Mouse (Mus musculus) embryonic facial prominence, embryonic 13.5 days (tissue): ENCODE results near the gene Fam183b. TPM values are rescaled to one million over a fixed set of nuclear protein-coding genes. Genes with fewer than 3 reads are reported as not detected.
"Not testable (repeated sequence)": the region's sequence is repeated elsewhere in the genome, so short reads cannot be mapped to it uniquely, and the experiment has no call there.

Experiments
- ATAC-seq: fragments of 200-750 bp; cut with Nextera tagmentation; 2 replicates; pipeline ENCODE4 v1.8.0; 2017; ENCODE audit warnings: low read depth; ENCODE audit not compliant: insufficient number of reproducible peaks, insufficient read depth, low FRiP score, low TSS enrichment
- H3K27ac ChIP-seq: fragments of 300-500 bp; sonication (generic); 2 replicates; pipeline ENCODE4 v1.5.1; 2015; ENCODE audit warnings: moderate library complexity, mild to moderate bottlenecking, inconsistent platforms
- H3K27me3 ChIP-seq: fragments of 300-500 bp; sonication (generic); 2 replicates; pipeline ENCODE4 v1.6.1; 2015; ENCODE audit warnings: mild to moderate bottlenecking, inconsistent platforms
- H3K36me3 ChIP-seq: fragments of 300-500 bp; sonication (generic); 2 replicates; pipeline ENCODE4 v1.6.1; 2015; ENCODE audit warnings: mild to moderate bottlenecking, inconsistent platforms
- H3K4me1 ChIP-seq: fragments of 300-500 bp; sonication (generic); 2 replicates; pipeline ENCODE4 v1.6.1; 2015; ENCODE audit warnings: inconsistent platforms
- H3K4me2 ChIP-seq: fragments of 300-500 bp; sonication (generic); 2 replicates; pipeline ENCODE4 v1.6.1; 2015; ENCODE audit warnings: moderate library complexity, mild to moderate bottlenecking, inconsistent platforms
- H3K4me3 ChIP-seq: fragments of 300-500 bp; sonication (generic); 2 replicates; pipeline ENCODE4 v1.5.1; 2015; ENCODE audit warnings: mild to moderate bottlenecking, inconsistent platforms
- H3K9ac ChIP-seq: fragments of 300-500 bp; sonication (generic); 2 replicates; pipeline ENCODE4 v1.6.1; 2015; ENCODE audit warnings: mild to moderate bottlenecking, inconsistent platforms
- H3K9me3 ChIP-seq: fragments of 300-500 bp; sonication (generic); 2 replicates; pipeline ENCODE4 v1.6.1; 2016; ENCODE audit warnings: inconsistent platforms
- WGBS: fragments of 180-500 bp; shearing (Covaris S2); methylation state at CpG from one replicate; pipeline ENCODE4 v1.1.7; 2015; ENCODE audit warnings: mixed read lengths; 5-methylcytosine and 5-hydroxymethylcytosine counted together
- polyA plus RNA-seq: library from polyadenylated mRNA; unstranded; fragments of >200 nt; fragmentation: Nextera tagmentation; extraction: Ambion mirVana; gene quantifications from 2 replicates; pipeline ENCODE4 v1.2.1, GENCODE M21; 2015

Gene Fam183b
- polyA plus RNA-seq, result 0.69 TPM in 1 of 2 replicates, not detected in the other

DNA sequence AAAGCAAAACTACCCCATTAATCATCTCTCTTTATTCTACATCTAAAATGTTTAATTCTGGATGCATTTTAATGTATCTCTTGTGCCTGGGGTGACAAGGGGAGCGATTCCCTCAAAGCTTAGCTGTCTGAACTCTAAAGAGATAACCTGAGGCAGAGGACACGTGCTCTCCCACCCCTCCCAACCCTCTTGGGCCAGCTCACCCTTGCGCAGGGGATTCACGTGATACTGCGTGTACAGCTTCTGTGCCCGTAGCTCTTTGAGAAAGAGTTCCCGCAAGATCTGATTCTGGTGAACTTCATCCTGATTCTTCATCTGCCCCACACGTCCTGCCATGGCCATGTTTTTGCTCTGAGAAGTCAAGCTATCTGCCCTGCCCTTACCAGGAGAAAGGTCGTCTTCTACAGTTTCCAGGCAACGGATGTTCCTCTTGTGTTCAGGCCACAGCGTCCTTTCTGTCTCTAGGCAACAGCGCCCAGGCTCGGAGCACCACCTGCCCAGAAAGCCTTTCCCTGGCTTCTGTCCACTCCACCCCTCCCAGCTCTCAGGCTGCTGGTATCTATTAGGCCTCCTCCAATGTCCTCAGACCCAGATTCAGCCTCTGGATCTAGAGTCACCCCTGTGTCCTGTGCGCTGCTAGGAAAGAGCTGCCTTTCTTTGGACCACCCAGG is at the start of gene Fam183b:
Fam183b (minus strand) TSS at position 403 of the 671 bp plus-strand sequence.
- H3K4me3 ChIP-seq, result no peak within 1 kb of the TSS
- no peak for ATAC-seq
- 33% methylated on average over 14 of the region's 14 CpGs for WGBS

DNA sequence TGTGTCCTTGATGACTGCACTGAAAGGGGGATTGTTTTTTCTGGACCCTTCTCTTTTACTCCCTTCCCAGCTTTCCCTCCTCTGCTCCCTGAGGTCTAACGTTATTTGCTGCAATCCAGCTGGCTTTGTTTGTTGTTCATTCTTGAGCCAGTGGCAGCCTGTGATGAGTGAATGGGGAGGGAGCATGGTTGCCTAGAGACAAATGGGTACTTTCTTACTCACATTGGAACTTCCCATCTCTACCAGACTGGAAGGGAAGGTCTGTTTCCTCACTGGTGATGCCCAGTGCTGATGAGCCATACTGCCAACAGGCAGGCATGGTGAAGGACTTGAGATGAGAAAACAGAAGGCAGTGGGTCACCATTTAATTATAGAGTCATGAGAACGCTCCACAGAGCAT is 48.0 kb upstream of the Fam183b start:
- no peak for ATAC-seq
- Histone ChIP-seq H3K27ac (no peak overlapping the region), H3K36me3 (peaks cover 49% of the 10 kb centered on the region), H3K4me2 (no peak overlapping the region), H3K9ac (no peak overlapping the region), H3K27me3 (no peaks in the 10 kb centered on the region), H3K9me3 (no peaks in the 10 kb centered on the region), H3K4me3 (no peak overlapping the region), H3K4me1 (peaks cover 6% of the 10 kb centered on the region)
- 75% methylated on average over 2 of the region's 2 CpGs for WGBS

More for the DNA sequence above, at the start of gene Fam183b:
- H3K9me3 ChIP-seq, result no peaks in the 10 kb centered on the region
- no peak within 1 kb of the TSS for H3K9ac ChIP-seq
- no peaks in the 10 kb centered on the region for H3K27me3 ChIP-seq
- H3K4me1 ChIP-seq, result peaks cover 4% of the 10 kb centered on the region
- no peak within 1 kb of the TSS for H3K4me2 ChIP-seq
- no peaks in the 10 kb centered on the region for H3K36me3 ChIP-seq
- H3K27ac ChIP-seq, result no peak within 1 kb of the TSS

DNA sequence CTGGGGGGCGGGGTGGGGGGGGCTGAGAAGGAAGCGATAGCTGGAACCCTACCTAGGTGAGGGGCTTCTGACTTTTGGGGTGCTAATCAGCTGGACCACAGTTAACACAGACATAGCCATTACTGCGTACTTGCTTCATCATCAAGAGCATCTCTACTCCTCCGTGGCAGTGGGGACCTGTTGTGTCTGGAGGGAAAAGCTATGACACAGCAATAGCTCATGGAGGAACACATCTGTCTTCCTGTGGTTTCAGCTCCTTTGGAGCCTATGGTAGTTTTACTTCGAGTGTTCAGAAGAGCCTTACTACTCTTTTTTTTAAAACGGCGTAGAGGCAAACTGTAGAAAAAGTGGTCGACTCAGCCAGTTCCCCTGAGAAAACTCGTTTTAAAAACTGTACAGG is 45.9 kb upstream of the Fam183b start:
- Histone ChIP-seq H3K4me2 (peak overlapping the region; percentile 82), H3K9me3 (no peaks in the 10 kb centered on the region), H3K9ac (peak overlapping the region; percentile 86), H3K4me1 (peaks cover 6% of the 10 kb centered on the region), H3K36me3 (peaks cover 33% of the 10 kb centered on the region), H3K27me3 (no peaks in the 10 kb centered on the region), H3K27ac (no peak overlapping the region), H3K4me3 (peak overlapping the region; percentile 83)
- no peak for ATAC-seq
- 37% methylated on average over 9 of the region's 9 CpGs for WGBS

- Histone ChIP-seq H3K4me1 (peaks cover 6% of the 10 kb centered on the region), H3K27ac (peak within 1 kb of the TSS; percentile 69), H3K4me3 (peak within 1 kb of the TSS; percentile 83), H3K36me3 (peaks cover 27% of the 10 kb centered on the region), H3K4me2 (peak within 1 kb of the TSS; percentile 82), H3K27me3 (no peaks in the 10 kb centered on the region), H3K9me3 (no peaks in the 10 kb centered on the region), H3K9ac (peak within 1 kb of the TSS; percentile 86)
- peak; percentile 99 for ATAC-seq
- WGBS, result under 1% methylated on average over 24 of the region's 24 CpGs
Observed at GRCm38 (mm10) chr11:58846919-58847461, 45.2 kb upstream of the Fam183b start, which contains the start of gene Gm12258. Gm12258 (plus strand) TSS chr11:58847158.

DNA sequence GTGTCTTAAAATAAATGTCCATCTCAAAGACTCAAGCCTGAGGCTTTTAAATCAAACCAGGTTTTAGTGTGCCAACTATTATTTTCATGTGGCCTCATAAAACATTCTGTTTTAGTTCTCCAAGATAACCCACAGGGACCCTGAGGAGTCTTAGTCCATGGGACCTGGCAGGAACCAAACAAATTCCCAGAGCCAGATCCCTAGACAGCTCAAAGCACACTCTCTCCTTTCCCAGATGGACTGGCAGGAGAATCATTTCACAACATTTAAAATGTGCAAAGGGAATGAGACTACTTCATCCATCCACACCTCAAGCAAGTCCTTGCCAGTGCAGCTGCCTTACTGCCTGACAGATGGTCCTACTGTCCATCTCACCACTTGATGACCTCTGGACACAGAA is 37.2 kb upstream of the Fam183b start, which contains the start of gene Olfr311:
Olfr311 (plus strand) TSS at position 301 of the 400 bp plus-strand sequence.
- ATAC-seq, H3K9me3 ChIP-seq, H3K4me1 ChIP-seq, H3K4me3 ChIP-seq, H3K9ac ChIP-seq, H3K27me3 ChIP-seq, H3K36me3 ChIP-seq, H3K4me2 ChIP-seq, H3K27ac ChIP-seq: not testable (repeated sequence)

DNA sequence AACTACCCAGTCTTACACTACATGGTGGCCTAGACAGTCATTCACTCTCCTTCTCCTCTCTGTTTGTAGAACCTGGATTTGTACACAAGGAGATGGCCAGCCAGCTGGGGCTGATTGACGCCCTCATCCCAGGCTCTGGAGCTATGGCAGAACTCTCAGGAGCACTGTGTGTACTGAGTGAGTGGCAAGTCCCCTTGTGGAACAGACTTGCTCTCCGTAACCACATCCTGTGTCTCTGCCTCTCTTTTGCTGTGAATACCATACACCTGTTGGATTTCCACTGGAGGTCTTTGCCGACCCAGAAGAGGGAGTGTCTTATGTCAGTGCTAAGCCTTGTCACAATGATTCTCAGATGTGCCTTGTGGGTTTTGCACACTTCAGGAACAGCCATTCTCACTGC is 30.8 kb upstream of the Fam183b start:
- H3K4me1 ChIP-seq, H3K36me3 ChIP-seq, H3K27ac ChIP-seq, ATAC-seq, H3K27me3 ChIP-seq, H3K4me2 ChIP-seq, H3K9me3 ChIP-seq, H3K9ac ChIP-seq, H3K4me3 ChIP-seq: not testable (repeated sequence)
- 66% methylated on average over 3 of the region's 3 CpGs for WGBS

- Histone ChIP-seq H3K9me3 (no peaks in the 10 kb centered on the region), H3K4me3 (no peak overlapping the region), H3K27ac (no peak overlapping the region), H3K36me3 (no peaks in the 10 kb centered on the region), H3K9ac (no peak overlapping the region), H3K4me1 (no peaks in the 10 kb centered on the region), H3K4me2 (no peak overlapping the region), H3K27me3 (no peaks in the 10 kb centered on the region)
- WGBS, result 70% methylated on average over 3 of the region's 3 CpGs
- ATAC-seq, result no peak
Observed at GRCm38 (mm10) chr11:58829764-58830163, 28.0 kb upstream of the Fam183b start.

- H3K4me1 ChIP-seq, H3K9ac ChIP-seq, H3K4me3 ChIP-seq, H3K27me3 ChIP-seq, H3K27ac ChIP-seq, H3K9me3 ChIP-seq, H3K36me3 ChIP-seq, ATAC-seq, H3K4me2 ChIP-seq: not testable (repeated sequence)
Observed at GRCm38 (mm10) chr11:58828937-58829336, 27.2 kb upstream of the Fam183b start, which contains the start of gene Olfr312. Olfr312 (plus strand) TSS chr11:58829237.

GRCm38 (mm10) chr11:58815676-58816075 is 13.9 kb upstream of the Fam183b start:
- Histone ChIP-seq H3K9ac (no peak overlapping the region), H3K4me3 (no peak overlapping the region), H3K4me2 (no peak overlapping the region), H3K36me3 (no peaks in the 10 kb centered on the region), H3K4me1 (no peaks in the 10 kb centered on the region), H3K27ac (no peak overlapping the region), H3K27me3 (no peaks in the 10 kb centered on the region), H3K9me3 (no peaks in the 10 kb centered on the region)
- ATAC-seq, result no peak
- WGBS, result 79% methylated on average over 1 of the region's 1 CpGs

DNA sequence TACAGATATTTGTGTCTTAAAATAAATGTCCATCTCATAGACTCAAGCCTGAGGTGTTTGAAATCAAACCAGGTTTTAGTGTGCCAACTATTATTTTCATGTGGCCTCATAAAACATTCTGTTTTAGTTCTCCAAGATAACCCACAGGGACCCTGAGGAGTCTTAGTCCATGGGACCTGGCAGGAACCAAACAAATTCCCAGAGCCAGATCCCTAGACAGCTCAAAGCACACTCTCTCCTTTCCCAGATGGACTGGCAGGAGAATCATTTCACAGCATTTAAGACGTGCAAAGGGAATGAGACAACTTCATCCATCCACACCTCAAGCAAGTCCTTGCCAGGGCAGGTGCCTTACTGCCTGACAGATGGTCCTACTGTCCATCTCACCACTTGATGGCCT is 12.9 kb upstream of the Fam183b start, which contains the start of gene Olfr313:
Olfr313 (plus strand) TSS at position 301 of the 400 bp plus-strand sequence.
- not testable (repeated sequence) for H3K4me1 ChIP-seq, H3K36me3 ChIP-seq, ATAC-seq, H3K9ac ChIP-seq, H3K27ac ChIP-seq, H3K4me3 ChIP-seq, H3K9me3 ChIP-seq, H3K4me2 ChIP-seq, H3K27me3 ChIP-seq
- 56% methylated on average over 1 of the region's 1 CpGs for WGBS

GRCm38 (mm10) chr11:58812001-58812400 is 10.2 kb upstream of the Fam183b start:
- ATAC-seq, result no peak
- 0% methylated on average over 1 of the region's 1 CpGs for WGBS
- no peak overlapping the region for H3K4me2 ChIP-seq
- H3K9me3 ChIP-seq, result no peaks in the 10 kb centered on the region
- H3K27ac ChIP-seq, result no peak overlapping the region
- no peak overlapping the region for H3K4me3 ChIP-seq
- H3K27me3 ChIP-seq, result no peaks in the 10 kb centered on the region
- H3K36me3 ChIP-seq, result no peaks in the 10 kb centered on the region
- no peaks in the 10 kb centered on the region for H3K4me1 ChIP-seq
- no peak overlapping the region for H3K9ac ChIP-seq

DNA sequence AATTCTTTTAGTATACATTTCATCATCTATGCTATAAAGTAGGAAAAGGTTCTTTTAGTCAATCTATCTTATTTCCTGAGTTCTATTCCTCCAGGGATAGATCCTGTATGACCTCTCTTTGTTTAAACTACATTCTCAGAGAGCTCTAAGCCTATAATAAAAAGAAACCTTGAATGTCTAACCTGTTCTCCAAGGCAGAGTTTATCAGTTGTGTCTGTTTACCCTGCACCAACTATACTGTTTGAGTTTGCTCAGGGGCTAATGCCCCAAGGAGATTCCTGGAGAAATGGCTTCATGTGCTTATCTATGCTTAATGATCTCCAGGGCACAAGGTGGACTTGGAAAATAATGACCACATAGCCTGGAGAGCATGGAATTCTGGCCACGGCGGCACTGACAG is 2.6 kb upstream of the Fam183b start:
- Histone ChIP-seq H3K9ac (no peak overlapping the region), H3K27ac (no peak overlapping the region), H3K27me3 (no peaks in the 10 kb centered on the region), H3K4me1 (peaks cover 4% of the 10 kb centered on the region), H3K4me2 (no peak overlapping the region), H3K36me3 (no peaks in the 10 kb centered on the region), H3K9me3 (no peaks in the 10 kb centered on the region), H3K4me3 (no peak overlapping the region)
- WGBS, result 83% methylated on average over 2 of the region's 2 CpGs
- ATAC-seq, result no peak
